9 mouse cellular contexts compared by ENCODE assay signal in the genomic region with DNA sequence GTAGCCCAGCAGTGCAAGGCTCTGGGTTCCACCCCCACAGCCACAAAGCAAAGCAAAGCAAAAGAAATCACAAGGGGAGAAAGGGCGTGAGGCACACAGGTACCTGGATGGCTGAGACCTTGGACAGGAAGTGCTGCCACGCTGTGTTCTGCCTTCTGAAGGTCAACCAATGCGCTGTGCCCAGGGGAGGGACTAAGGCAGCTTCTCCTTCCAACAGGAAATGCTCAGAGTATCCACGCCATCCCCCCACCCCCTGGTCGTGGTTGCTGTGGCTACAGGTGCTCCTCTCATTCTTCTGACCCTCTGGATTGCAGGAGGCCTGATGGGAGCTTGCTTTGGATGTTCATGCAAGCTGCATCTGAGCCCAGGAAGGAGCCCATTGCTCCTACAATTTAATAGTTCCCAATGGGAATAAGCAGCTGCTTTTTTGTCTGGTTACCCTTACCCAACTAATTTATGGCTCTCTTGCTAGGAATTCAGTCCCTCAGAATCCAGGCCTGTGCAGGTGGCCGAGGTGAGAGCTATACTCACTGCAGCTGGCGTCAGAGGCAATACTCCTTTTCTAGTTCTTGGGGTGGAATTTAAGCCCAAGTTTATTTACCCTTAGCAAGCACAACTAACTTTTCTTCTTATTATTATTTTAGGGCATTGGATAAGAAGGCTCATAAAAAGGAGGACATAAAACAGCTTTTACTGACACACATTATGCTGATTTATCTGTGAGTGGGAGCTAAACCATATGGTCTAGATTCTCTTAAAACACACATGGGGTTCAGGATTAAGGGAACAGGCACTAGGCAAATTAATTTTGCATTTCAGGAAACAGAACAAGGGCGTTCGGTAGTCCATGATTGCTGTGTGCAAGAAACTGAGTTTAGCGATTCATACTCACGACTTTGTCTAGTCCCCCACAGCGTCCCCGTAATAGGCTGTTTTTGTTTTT.
A peak's percentile ranks its signal among the peaks of the same experiment; 100 is the strongest.
DNase-seq lines count a peak whose midpoint lies in the region; ATAC-seq lines count a peak whose summit lies in the region.
"Had no signal": no experiment of that assay in that cellular context is flagged by ENCODE, and none has a peak within 500 bp of the region (broad histone marks: within the 10 kb centered on the region; RNA-seq: fewer than 3 reads in every experiment).

No protein-coding gene starts in this region.

- H3K36me3 ChIP-seq in hindbrain, embryonic 16.5 days (ENCODE audit: control insufficient read depth, insufficient read depth, low read length), result no peaks in the 10 kb centered on the region
- no peaks in the 10 kb centered on the region for H3K36me3 ChIP-seq in hindbrain, embryonic 14.5 days (replicated peaks; ENCODE audit: control insufficient read depth, insufficient read depth)
- peaks cover 14% of the 10 kb centered on the region for H3K36me3 ChIP-seq in embryonic facial prominence, embryonic 13.5 days
- no peaks in the 10 kb centered on the region for H3K36me3 ChIP-seq in limb, embryonic 11.5 days (ENCODE audit: control insufficient read depth, insufficient read depth, low read length)
- no peaks in the 10 kb centered on the region for H3K36me3 ChIP-seq in heart, embryonic 11.5 days (ENCODE audit: control insufficient read depth, insufficient read depth, low read length)
- peaks cover 4% of the 10 kb centered on the region; the same call in 1 of the 2 replicates for H3K36me3 ChIP-seq in heart, embryonic 10.5 days

- 0 out of 2 replicates have a peak, but pooled peaks cover 2% of the 10 kb centered on the region for H3K4me1 ChIP-seq in hindbrain, embryonic 16.5 days (ENCODE audit: control insufficient read depth, insufficient read depth, low read depth, low read length)
- H3K4me1 ChIP-seq in hindbrain, embryonic 14.5 days (replicated peaks; ENCODE audit: control insufficient read depth, insufficient read depth, low read length), result peaks cover 11% of the 10 kb centered on the region; the same call in 1 of the 2 replicates
- H3K4me1 ChIP-seq in embryonic facial prominence, embryonic 13.5 days, result peaks cover 50% of the 10 kb centered on the region
- peaks cover 31% of the 10 kb centered on the region for H3K4me1 ChIP-seq in limb, embryonic 11.5 days (ENCODE audit: control insufficient read depth, insufficient read depth, low read length)
- H3K4me1 ChIP-seq in heart, embryonic 11.5 days (ENCODE audit: control insufficient read depth, insufficient read depth, low read length), result peaks cover 5% of the 10 kb centered on the region; the same call in 1 of the 2 replicates
- H3K4me1 ChIP-seq in heart, embryonic 10.5 days, result peaks cover 12% of the 10 kb centered on the region

- H3K27ac ChIP-seq in hindbrain, embryonic 16.5 days (ENCODE audit: low read depth, low read length), result no peak overlapping the region
- H3K27ac ChIP-seq in hindbrain, embryonic 14.5 days, result no peak overlapping the region
- H3K27ac ChIP-seq in embryonic facial prominence, embryonic 13.5 days, result peak overlapping the region; percentile 60; the same call in 1 of the 2 replicates
- H3K27ac ChIP-seq in limb, embryonic 11.5 days (replicated peaks; ENCODE audit: low read depth, low read length), result peak overlapping the region; percentile 74
- H3K27ac ChIP-seq in heart, embryonic 11.5 days (ENCODE audit: low read depth, low read length), result no peak overlapping the region
- H3K27ac ChIP-seq in heart, embryonic 10.5 days, result no peak overlapping the region

- peaks cover under 1% of the 10 kb centered on the region; the same call in 1 of the 2 replicates for H3K9me3 ChIP-seq in hindbrain, embryonic 16.5 days (ENCODE audit: control insufficient read depth, low read length)
- H3K9me3 ChIP-seq in hindbrain, embryonic 14.5 days (ENCODE audit: control insufficient read depth, low read length), result no peaks in the 10 kb centered on the region
- no peaks in the 10 kb centered on the region for H3K9me3 ChIP-seq in embryonic facial prominence, embryonic 13.5 days
- no peaks in the 10 kb centered on the region for H3K9me3 ChIP-seq in limb, embryonic 11.5 days (ENCODE audit: control insufficient read depth, low read length)
- no peaks in the 10 kb centered on the region for H3K9me3 ChIP-seq in heart, embryonic 11.5 days (replicated peaks; ENCODE audit: control insufficient read depth, low read length)
- H3K9me3 ChIP-seq in heart, embryonic 10.5 days, result no peaks in the 10 kb centered on the region

- ATAC-seq in hindbrain, embryonic 16.5 days, result 0 out of 2 replicates have a peak, but pooled peaks have one; percentile 37
- ATAC-seq in hindbrain, embryonic 14.5 days (ENCODE audit: low FRiP score), result no peak
- no peak for ATAC-seq in embryonic facial prominence, embryonic 13.5 days (ENCODE audit: insufficient number of reproducible peaks, insufficient read depth, low FRiP score, low TSS enrichment, low read depth)
- peak; percentile 83 for ATAC-seq in limb, embryonic 11.5 days (ENCODE audit: insufficient number of reproducible peaks, low FRiP score, low TSS enrichment, low read depth)
- ATAC-seq in heart, embryonic 11.5 days (replicated peaks; ENCODE audit: insufficient number of reproducible peaks, low FRiP score, low TSS enrichment), result no peak

- no peak overlapping the region for H3K9ac ChIP-seq in hindbrain, embryonic 16.5 days (ENCODE audit: low read depth, low read length)
- no peak overlapping the region for H3K9ac ChIP-seq in hindbrain, embryonic 14.5 days
- no peak overlapping the region for H3K9ac ChIP-seq in embryonic facial prominence, embryonic 13.5 days
- no peak overlapping the region for H3K9ac ChIP-seq in limb, embryonic 11.5 days (ENCODE audit: low read length)
- no peak overlapping the region for H3K9ac ChIP-seq in heart, embryonic 11.5 days (ENCODE audit: low read depth, low read length)

- 68% methylated on average over 13 of the region's 13 CpGs for WGBS in hindbrain, embryonic 16.5 days
- 79% methylated on average over 13 of the region's 13 CpGs for WGBS in hindbrain, embryonic 14.5 days
- WGBS in embryonic facial prominence, embryonic 13.5 days, result 58% methylated on average over 13 of the region's 13 CpGs
- 32% methylated on average over 13 of the region's 13 CpGs for WGBS in limb, embryonic 11.5 days
- 76% methylated on average over 13 of the region's 13 CpGs for WGBS in heart, embryonic 11.5 days (ENCODE audit: insufficient replicate concordance)
- WGBS in heart, embryonic 10.5 days, result 79% methylated on average over 13 of the region's 13 CpGs

- H3K27me3 ChIP-seq in hindbrain, embryonic 16.5 days (replicated peaks; ENCODE audit: control insufficient read depth, insufficient read depth, low read length), result no peaks in the 10 kb centered on the region
- H3K27me3 ChIP-seq in hindbrain, embryonic 14.5 days (ENCODE audit: control insufficient read depth, insufficient read depth, low read length), result no peaks in the 10 kb centered on the region
- H3K27me3 ChIP-seq in embryonic facial prominence, embryonic 13.5 days, result no peaks in the 10 kb centered on the region
- no peaks in the 10 kb centered on the region for H3K27me3 ChIP-seq in limb, embryonic 11.5 days (ENCODE audit: control insufficient read depth, insufficient read depth, low read length)
- H3K27me3 ChIP-seq in heart, embryonic 11.5 days (ENCODE audit: control insufficient read depth, insufficient read depth, low read length), result no peaks in the 10 kb centered on the region
- no peaks in the 10 kb centered on the region for H3K27me3 ChIP-seq in heart, embryonic 10.5 days (ENCODE audit: insufficient read depth, poor library complexity, severe bottlenecking)

- H3K4me3 ChIP-seq in hindbrain, embryonic 16.5 days (ENCODE audit: low read length), result no peak overlapping the region
- H3K4me3 ChIP-seq in hindbrain, embryonic 14.5 days (replicated peaks; ENCODE audit: low read length), result no peak overlapping the region
- H3K4me3 ChIP-seq in embryonic facial prominence, embryonic 13.5 days, result no peak overlapping the region
- no peak overlapping the region for H3K4me3 ChIP-seq in limb, embryonic 11.5 days (ENCODE audit: low read depth, low read length)
- H3K4me3 ChIP-seq in heart, embryonic 11.5 days (ENCODE audit: low read depth, low read length), result no peak overlapping the region
- H3K4me3 ChIP-seq in heart, embryonic 10.5 days, result no peak overlapping the region

- no peak overlapping the region for H3K4me2 ChIP-seq in hindbrain, embryonic 16.5 days (ENCODE audit: low read length)
- H3K4me2 ChIP-seq in hindbrain, embryonic 14.5 days (replicated peaks), result no peak overlapping the region
- no peak overlapping the region for H3K4me2 ChIP-seq in embryonic facial prominence, embryonic 13.5 days
- peak overlapping the region; percentile 7; the same call in 1 of the 2 replicates for H3K4me2 ChIP-seq in limb, embryonic 11.5 days (ENCODE audit: low read depth, severe bottlenecking)
- H3K4me2 ChIP-seq in heart, embryonic 11.5 days, result no peak overlapping the region

- no peak for DNase-seq in hindbrain, embryonic 14.5 days (ENCODE audit: low spot score)
- DNase-seq in 3134 (ENCODE audit: extremely low read depth, insufficient read length, low spot score), result peak; percentile 9
- DNase-seq in limb, embryonic 11.5 days (ENCODE audit: low spot score), result peak; percentile 69
- no peak for DNase-seq in cerebellum, adult 11-12 months
- no peak for DNase-seq in heart, embryonic 10.5 days (ENCODE audit: low spot score)
- DNase-seq: cerebellum, postnatal 36 days had no signal

Comparison
In these comparisons a context has a peak if more than half of its experiments do, and no peak if none do; other contexts are left out.
1. ATAC-seq: peak in hindbrain, embryonic 16.5 days (single experiment) and limb, embryonic 11.5 days (single experiment); none in hindbrain, embryonic 14.5 days (single experiment), embryonic facial prominence, embryonic 13.5 days (single experiment) and heart, embryonic 11.5 days (single experiment).
2. H3K27ac ChIP-seq: peak in embryonic facial prominence, embryonic 13.5 days (single experiment) and limb, embryonic 11.5 days (single experiment); none in hindbrain, embryonic 16.5 days (single experiment), hindbrain, embryonic 14.5 days (single experiment), heart, embryonic 11.5 days (single experiment) and heart, embryonic 10.5 days (single experiment).
3. DNase-seq: peak in 3134 (single experiment) and limb, embryonic 11.5 days (single experiment); none in hindbrain, embryonic 14.5 days (single experiment), cerebellum, adult 11-12 months (single experiment) and heart, embryonic 10.5 days (single experiment).